ENCODE assay signal across 15 mouse cellular contexts in genomic region chr12:12765055-12765454, GRCm38 (mm10).
DNase-seq lines count a peak whose midpoint lies in the region; ATAC-seq lines count a peak whose summit lies in the region.
"Had no signal": no experiment of that assay in that cellular context is flagged by ENCODE, and none has a peak within 500 bp of the region (broad histone marks: within the 10 kb centered on the region; RNA-seq: fewer than 3 reads in every experiment).

No protein-coding gene starts in this region.

- H3K27ac ChIP-seq in kidney, embryonic 14.5 days (ENCODE audit: low read depth, low read length): no peak overlapping the region
- peak overlapping the region; percentile 20; the same call in 1 of the 2 replicates for H3K27ac ChIP-seq in neural tube, embryonic 11.5 days (ENCODE audit: low read depth, low read length)
- 0 out of 2 replicates have a peak overlapping the region, but pooled peaks have one; percentile 48 for H3K27ac ChIP-seq in hindbrain, embryonic 14.5 days
- H3K27ac ChIP-seq in neural tube, embryonic 13.5 days (replicated peaks): peak overlapping the region; percentile 63
- H3K27ac ChIP-seq: limb, embryonic 15.5 days; liver, embryonic 15.5 days had no signal

- H3K4me3 ChIP-seq in kidney, embryonic 14.5 days (ENCODE audit: low read length): no peak overlapping the region
- no peak overlapping the region for H3K4me3 ChIP-seq in neural tube, embryonic 11.5 days (ENCODE audit: low read depth, low read length)
- no peak overlapping the region for H3K4me3 ChIP-seq in hindbrain, embryonic 14.5 days (replicated peaks; ENCODE audit: low read length)
- no peak overlapping the region for H3K4me3 ChIP-seq in neural tube, embryonic 13.5 days
- H3K4me3 ChIP-seq: limb, embryonic 15.5 days; liver, embryonic 15.5 days had no signal

- no peaks in the 10 kb centered on the region for H3K9me3 ChIP-seq in kidney, embryonic 14.5 days (ENCODE audit: control insufficient read depth, low read length)
- H3K9me3 ChIP-seq in neural tube, embryonic 11.5 days (ENCODE audit: control insufficient read depth, low read length): no peaks in the 10 kb centered on the region
- H3K9me3 ChIP-seq in hindbrain, embryonic 14.5 days (ENCODE audit: control insufficient read depth, low read length): no peaks in the 10 kb centered on the region
- H3K9me3 ChIP-seq in neural tube, embryonic 13.5 days: no peaks in the 10 kb centered on the region
- H3K9me3 ChIP-seq: limb, embryonic 15.5 days; liver, embryonic 15.5 days had no signal

- no peaks in the 10 kb centered on the region for H3K36me3 ChIP-seq in kidney, embryonic 14.5 days (ENCODE audit: control insufficient read depth, insufficient read depth, low read length)
- no peaks in the 10 kb centered on the region for H3K36me3 ChIP-seq in neural tube, embryonic 11.5 days (ENCODE audit: control insufficient read depth, insufficient read depth, low read length)
- H3K36me3 ChIP-seq in hindbrain, embryonic 14.5 days (replicated peaks; ENCODE audit: control insufficient read depth, insufficient read depth): no peaks in the 10 kb centered on the region
- no peaks in the 10 kb centered on the region for H3K36me3 ChIP-seq in neural tube, embryonic 13.5 days
- H3K36me3 ChIP-seq: limb, embryonic 15.5 days; liver, embryonic 15.5 days had no signal

- WGBS in kidney, embryonic 14.5 days: 68% methylated on average over 8 of the region's 8 CpGs
- WGBS in neural tube, embryonic 11.5 days: 82% methylated on average over 8 of the region's 8 CpGs
- WGBS in hindbrain, embryonic 14.5 days: 82% methylated on average over 8 of the region's 8 CpGs
- WGBS in neural tube, embryonic 13.5 days: 73% methylated on average over 8 of the region's 8 CpGs

- no peak overlapping the region for H3K4me2 ChIP-seq in kidney, embryonic 14.5 days (replicated peaks; ENCODE audit: low read depth, low read length)
- H3K4me2 ChIP-seq in neural tube, embryonic 11.5 days (ENCODE audit: low read depth): no peak overlapping the region
- no peak overlapping the region for H3K4me2 ChIP-seq in hindbrain, embryonic 14.5 days (replicated peaks)
- H3K4me2 ChIP-seq in neural tube, embryonic 13.5 days: no peak overlapping the region
- H3K4me2 ChIP-seq: limb, embryonic 15.5 days; liver, embryonic 15.5 days had no signal

- H3K9ac ChIP-seq in kidney, embryonic 14.5 days (ENCODE audit: low read depth, low read length): no peak overlapping the region
- H3K9ac ChIP-seq in neural tube, embryonic 11.5 days (ENCODE audit: low read length): no peak overlapping the region
- H3K9ac ChIP-seq in hindbrain, embryonic 14.5 days: no peak overlapping the region
- H3K9ac ChIP-seq in neural tube, embryonic 13.5 days: no peak overlapping the region
- H3K9ac ChIP-seq: forebrain, postnatal 0 days; limb, embryonic 15.5 days; liver, embryonic 15.5 days had no signal

- no peak for DNase-seq in kidney, postnatal 25 days
- no peak for DNase-seq in neural tube, embryonic 11.5 days (ENCODE audit: low spot score)
- no peak for DNase-seq in neural tube, embryonic 10.5 days (ENCODE audit: extremely low spot score, low spot score)
- DNase-seq in hindbrain, embryonic 14.5 days (ENCODE audit: low spot score): no peak
- DNase-seq in gastrocnemius, postnatal 10 days: no peak
- DNase-seq: adrenal gland, postnatal 10 days; cerebellum, adult 9-10 months; forebrain, postnatal 0 days; right cerebral cortex, adult 18-20 months; thymus, postnatal 4 days had no signal

- H3K27me3 ChIP-seq in kidney, embryonic 14.5 days (ENCODE audit: control insufficient read depth, insufficient read depth, low read length): no peaks in the 10 kb centered on the region
- H3K27me3 ChIP-seq in neural tube, embryonic 11.5 days (ENCODE audit: control insufficient read depth, insufficient read depth, low read length): no peaks in the 10 kb centered on the region
- H3K27me3 ChIP-seq in hindbrain, embryonic 14.5 days (ENCODE audit: control insufficient read depth, insufficient read depth, low read length): no peaks in the 10 kb centered on the region
- no peaks in the 10 kb centered on the region for H3K27me3 ChIP-seq in neural tube, embryonic 13.5 days
- H3K27me3 ChIP-seq: limb, embryonic 15.5 days; liver, embryonic 15.5 days had no signal

- peak; percentile 36; the same call in 1 of the 2 replicates for ATAC-seq in kidney, embryonic 14.5 days (ENCODE audit: low FRiP score, low TSS enrichment)
- ATAC-seq in neural tube, embryonic 11.5 days (ENCODE audit: insufficient read depth, low FRiP score, low TSS enrichment): no peak; the same call in 1 of the 2 replicates
- no peak for ATAC-seq in hindbrain, embryonic 14.5 days (ENCODE audit: low FRiP score)
- peak; percentile 24; the same call in 1 of the 2 replicates for ATAC-seq in neural tube, embryonic 13.5 days (ENCODE audit: low read depth)
- ATAC-seq: forebrain, postnatal 0 days; lung, postnatal 0 days had no signal

- peaks cover 7% of the 10 kb centered on the region; the same call in 1 of the 2 replicates for H3K4me1 ChIP-seq in kidney, embryonic 14.5 days (ENCODE audit: control insufficient read depth, insufficient read depth, low read length)
- no peaks in the 10 kb centered on the region; the same call in 1 of the 2 replicates for H3K4me1 ChIP-seq in neural tube, embryonic 11.5 days (ENCODE audit: control insufficient read depth, insufficient read depth, low read length)
- H3K4me1 ChIP-seq in hindbrain, embryonic 14.5 days (replicated peaks; ENCODE audit: control insufficient read depth, insufficient read depth, low read length): peaks cover 9% of the 10 kb centered on the region
- peaks cover 23% of the 10 kb centered on the region for H3K4me1 ChIP-seq in neural tube, embryonic 13.5 days (replicated peaks)
- H3K4me1 ChIP-seq: liver, embryonic 15.5 days had no signal

Comparison
In these comparisons a context has a peak if more than half of its experiments do, and no peak if none do; other contexts are left out.
1. ATAC-seq: peak in kidney, embryonic 14.5 days (single experiment) and neural tube, embryonic 13.5 days (single experiment); none in neural tube, embryonic 11.5 days (single experiment) and hindbrain, embryonic 14.5 days (single experiment).